Mouse (Mus musculus) midbrain, embryonic 13.5 days (tissue): ENCODE data around the gene Fam170b. TPM values are rescaled to one million over a fixed set of nuclear protein-coding genes. Genes with fewer than 3 reads are reported as not detected.

Experiments used
- ATAC-seq: fragments of 200-750 bp; cut with Nextera tagmentation; 2 replicates; pipeline ENCODE4 v1.8.0; 2017; ENCODE audit warnings: mild to moderate bottlenecking, moderate TSS enrichment, moderate library complexity
- H3K27ac ChIP-seq: fragments of 300-500 bp; sonication (generic); 2 replicates; pipeline ENCODE4 v1.5.1; 2015; ENCODE audit warnings: inconsistent platforms, mild to moderate bottlenecking, moderate library complexity
- H3K27me3 ChIP-seq: fragments of 300-500 bp; sonication (generic); 2 replicates; pipeline ENCODE4 v1.6.1; 2015; ENCODE audit warnings: mild to moderate bottlenecking, inconsistent platforms
- H3K36me3 ChIP-seq: fragments of 300-500 bp; sonication (generic); 2 replicates; pipeline ENCODE4 v1.6.1; 2015; ENCODE audit warnings: mild to moderate bottlenecking, inconsistent platforms
- H3K4me1 ChIP-seq: fragments of 300-500 bp; sonication (generic); replicated peaks from 2 replicates; pipeline ENCODE4 v1.6.1; 2015; ENCODE audit warnings: inconsistent platforms
- H3K4me2 ChIP-seq: fragments of 300-500 bp; sonication (generic); replicated peaks from 2 replicates; pipeline ENCODE4 v1.6.1; 2015; ENCODE audit warnings: moderate library complexity, mild to moderate bottlenecking, inconsistent platforms
- H3K4me3 ChIP-seq: fragments of 300-500 bp; sonication (generic); replicated peaks from 2 replicates; pipeline ENCODE4 v1.5.1; 2015; ENCODE audit warnings: mild to moderate bottlenecking, inconsistent platforms
- H3K9ac ChIP-seq: fragments of 300-500 bp; sonication (generic); replicated peaks from 2 replicates; pipeline ENCODE4 v1.6.1; 2015; ENCODE audit warnings: mild to moderate bottlenecking, inconsistent platforms
- H3K9me3 ChIP-seq: fragments of 300-500 bp; sonication (generic); 2 replicates; pipeline ENCODE4 v1.6.1; 2016; ENCODE audit warnings: mild to moderate bottlenecking, inconsistent platforms
- WGBS: fragments of 180-500 bp; shearing (Covaris S2); methylation state at CpG from one replicate; pipeline ENCODE4 v1.1.7; 2015; 5-methylcytosine and 5-hydroxymethylcytosine counted together
- polyA plus RNA-seq: library from polyadenylated mRNA; unstranded; fragments of >200 nt; fragmentation: Nextera tagmentation; extraction: Ambion mirVana; gene quantifications from 2 replicates; pipeline ENCODE4 v1.2.1, GENCODE M21; 2015

Fam170b gene
- polyA plus RNA-seq, 1 experiment from 2014 or later: not detected

GRCm38 (mm10) chr14:32835596-32835995 lies 1.8 kb downstream of the Fam170b start:
- no peak for ATAC-seq
- no peaks in the 10 kb centered on the region for H3K27me3 ChIP-seq
- no peaks in the 10 kb centered on the region for H3K36me3 ChIP-seq
- H3K9ac ChIP-seq: no peak overlapping the region
- H3K4me3 ChIP-seq: no peak overlapping the region
- no peaks in the 10 kb centered on the region for H3K4me1 ChIP-seq
- 92% methylated on average over 14 of the region's 14 CpGs for WGBS
- no peak overlapping the region for H3K27ac ChIP-seq
- no peak overlapping the region for H3K4me2 ChIP-seq
- 0 out of 2 replicates have a peak, but pooled peaks cover 5% of the 10 kb centered on the region for H3K9me3 ChIP-seq

DNA sequence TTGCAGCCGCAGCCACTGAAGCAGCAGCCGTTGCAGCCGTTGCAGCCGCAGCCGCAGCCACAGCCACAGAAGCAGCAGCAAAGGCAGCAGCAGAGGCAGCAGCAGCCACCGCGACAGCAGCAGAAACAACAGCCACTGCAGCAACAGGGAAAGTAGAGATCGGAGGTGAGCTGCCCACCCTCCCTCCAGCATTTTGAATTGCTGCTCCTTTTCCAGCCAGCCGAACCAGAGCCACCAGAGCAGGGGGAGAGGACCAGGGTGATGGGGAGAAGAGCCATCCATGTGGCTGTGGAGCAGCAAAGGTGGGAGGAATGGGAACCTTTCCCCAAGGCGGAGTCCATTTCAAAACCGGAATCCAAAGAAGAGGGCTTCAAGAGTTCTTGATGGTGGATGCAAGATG lies 2.4 kb downstream of the Fam170b start:
- 95% methylated on average over 11 of the region's 11 CpGs for WGBS
- Histone ChIP-seq H3K36me3 (no peaks in the 10 kb centered on the region), H3K9me3 (no peaks in the 10 kb centered on the region), H3K9ac (no peak overlapping the region), H3K27ac (no peak overlapping the region), H3K4me3 (no peak overlapping the region), H3K27me3 (no peaks in the 10 kb centered on the region), H3K4me1 (no peaks in the 10 kb centered on the region), H3K4me2 (no peak overlapping the region)
- no peak for ATAC-seq

GRCm38 (mm10) chr14:32842052-32842451 lies 8.3 kb downstream of the Fam170b start:
- H3K27me3 ChIP-seq: no peaks in the 10 kb centered on the region
- H3K4me3 ChIP-seq: no peak overlapping the region
- H3K9me3 ChIP-seq: no peaks in the 10 kb centered on the region
- no peak for ATAC-seq
- no peak overlapping the region for H3K9ac ChIP-seq
- H3K36me3 ChIP-seq: no peaks in the 10 kb centered on the region
- H3K4me1 ChIP-seq: no peaks in the 10 kb centered on the region
- no peak overlapping the region for H3K4me2 ChIP-seq
- H3K27ac ChIP-seq: no peak overlapping the region

DNA sequence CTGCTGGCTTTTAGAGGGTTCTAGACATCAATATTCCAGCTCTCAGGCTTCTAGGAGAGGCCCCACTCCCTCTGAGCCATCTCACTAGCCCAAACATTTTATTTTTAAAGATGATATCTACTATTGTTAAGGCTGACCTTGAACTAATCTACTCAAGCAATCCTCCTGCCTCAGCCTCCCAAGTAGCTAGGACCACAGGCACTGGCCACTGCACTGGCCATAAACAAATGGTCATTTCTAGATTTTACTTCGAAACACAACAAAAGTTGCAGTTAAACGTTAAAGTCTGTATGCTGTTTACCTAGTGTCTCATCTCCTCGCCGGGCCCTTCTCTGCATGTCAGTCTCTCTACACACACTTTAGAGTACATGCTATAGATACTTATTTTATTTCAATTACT lies 20.3 kb downstream of the Fam170b start:
- H3K4me3 ChIP-seq: no peak overlapping the region
- 93% methylated on average over 4 of the region's 4 CpGs for WGBS
- no peak overlapping the region for H3K9ac ChIP-seq
- H3K27me3 ChIP-seq: peaks cover 30% of the 10 kb centered on the region
- H3K4me2 ChIP-seq: no peak overlapping the region
- H3K27ac ChIP-seq: no peak overlapping the region
- no peaks in the 10 kb centered on the region for H3K36me3 ChIP-seq
- ATAC-seq: no peak
- H3K9me3 ChIP-seq: no peaks in the 10 kb centered on the region
- H3K4me1 ChIP-seq: peaks cover 8% of the 10 kb centered on the region; the same call in 1 of the 2 replicates

DNA sequence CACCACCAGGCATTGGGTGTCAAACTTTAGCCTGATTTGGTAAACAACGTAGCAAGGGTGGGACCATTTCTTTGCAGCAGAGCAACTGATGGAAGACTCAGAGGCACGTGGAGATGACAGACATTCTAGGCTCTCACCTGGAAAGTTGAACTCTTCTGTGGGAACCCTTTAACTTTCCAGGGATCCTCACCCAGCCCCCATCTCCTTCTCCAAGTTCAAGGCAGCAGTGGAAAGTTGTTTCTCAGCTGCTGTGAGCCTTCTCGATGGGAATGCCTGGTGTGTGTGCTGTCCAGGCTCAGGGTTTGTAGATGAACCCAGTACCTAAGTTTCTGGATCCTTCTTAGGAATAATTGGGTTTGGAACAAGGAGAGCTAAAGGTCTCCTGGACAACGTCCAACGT lies 22.5 kb downstream of the Fam170b start:
- Histone ChIP-seq H3K9ac (0 out of 2 replicates have a peak overlapping the region, but pooled peaks have one; percentile 68), H3K4me3 (peak overlapping the region; percentile 52), H3K27ac (no peak overlapping the region), H3K4me2 (peak overlapping the region; percentile 77), H3K4me1 (peaks cover 10% of the 10 kb centered on the region; the same call in 1 of the 2 replicates), H3K27me3 (peaks cover 31% of the 10 kb centered on the region), H3K9me3 (no peaks in the 10 kb centered on the region), H3K36me3 (no peaks in the 10 kb centered on the region)
- WGBS: 44% methylated on average over 5 of the region's 5 CpGs
- ATAC-seq: no peak

GRCm38 (mm10) chr14:32856681-32857328 lies 23.0 kb downstream of the Fam170b start, which contains the start of gene Vstm4:
TSS of gene Vstm4 (plus strand) at chr14:32856756.
- Histone ChIP-seq H3K27me3 (peaks cover 31% of the 10 kb centered on the region), H3K4me3 (peak within 1 kb of the TSS; percentile 52), H3K27ac (no peak within 1 kb of the TSS), H3K9ac (peak within 1 kb of the TSS; percentile 68), H3K4me2 (peak within 1 kb of the TSS; percentile 77), H3K9me3 (no peaks in the 10 kb centered on the region), H3K4me1 (peaks cover 11% of the 10 kb centered on the region; the same call in 1 of the 2 replicates), H3K36me3 (no peaks in the 10 kb centered on the region)
- under 1% methylated on average over 52 of the region's 68 CpGs for WGBS
- peak; percentile 85 for ATAC-seq

DNA sequence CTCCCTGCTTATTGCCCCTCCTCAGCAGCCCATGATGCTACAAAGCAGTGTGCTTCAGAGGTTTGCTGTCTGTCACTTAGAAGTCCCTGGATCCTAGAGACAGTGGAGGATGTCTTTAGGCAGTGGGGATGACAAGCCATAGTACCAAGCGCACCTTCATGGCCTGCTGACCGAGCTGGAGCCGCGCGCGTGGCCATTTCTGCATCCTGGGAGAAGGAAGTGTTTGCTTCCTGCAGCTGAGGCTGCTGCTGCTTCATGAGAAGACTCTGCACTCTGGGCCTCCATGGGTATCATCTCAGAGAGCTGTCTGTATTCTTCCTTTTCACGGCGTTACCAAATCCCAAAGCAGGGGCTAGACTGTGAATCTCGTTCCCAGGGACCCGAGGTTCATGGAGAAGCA lies 24.6 kb downstream of the Fam170b start:
- Histone ChIP-seq H3K4me2 (no peak overlapping the region), H3K4me3 (no peak overlapping the region), H3K36me3 (no peaks in the 10 kb centered on the region), H3K9ac (no peak overlapping the region), H3K27me3 (peaks cover 31% of the 10 kb centered on the region), H3K9me3 (no peaks in the 10 kb centered on the region), H3K4me1 (peaks cover 11% of the 10 kb centered on the region; the same call in 1 of the 2 replicates), H3K27ac (no peak overlapping the region)
- ATAC-seq: no peak
- WGBS: 92% methylated on average over 10 of the region's 10 CpGs

DNA sequence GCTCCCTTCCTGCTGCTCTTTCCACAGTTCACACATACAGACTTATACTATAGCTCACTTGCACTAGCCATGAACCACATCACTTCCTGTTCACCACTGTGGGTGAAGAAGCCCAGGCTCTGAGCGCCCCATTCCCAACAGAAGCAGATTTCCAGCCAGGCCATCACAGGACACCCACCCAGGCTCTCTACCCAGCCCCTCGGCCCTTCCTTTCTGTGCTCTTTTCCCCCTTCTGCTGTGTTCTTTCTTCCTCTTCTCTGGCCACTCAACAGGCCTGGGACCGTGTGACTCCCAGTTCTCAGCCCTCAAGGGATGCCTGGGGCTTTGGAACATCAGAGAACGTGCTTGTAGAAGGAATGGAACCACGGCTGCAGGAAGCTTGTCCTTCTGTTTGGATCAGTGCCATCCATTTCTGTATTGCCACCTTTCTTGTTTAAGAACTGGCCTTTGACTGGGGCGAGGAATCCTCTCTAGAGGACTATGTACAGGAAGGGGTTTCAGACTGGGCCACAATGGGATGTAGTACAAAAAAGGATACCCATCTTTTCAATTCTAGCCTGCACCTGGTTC lies 25.3 kb downstream of the Fam170b start:
- H3K4me1 ChIP-seq: peaks cover 11% of the 10 kb centered on the region; the same call in 1 of the 2 replicates
- H3K27ac ChIP-seq: no peak overlapping the region
- H3K4me2 ChIP-seq: no peak overlapping the region
- no peak overlapping the region for H3K9ac ChIP-seq
- no peak for ATAC-seq
- 81% methylated on average over 6 of the region's 6 CpGs for WGBS
- H3K27me3 ChIP-seq: peaks cover 31% of the 10 kb centered on the region
- no peak overlapping the region for H3K4me3 ChIP-seq
- no peaks in the 10 kb centered on the region for H3K9me3 ChIP-seq
- no peaks in the 10 kb centered on the region for H3K36me3 ChIP-seq

DNA sequence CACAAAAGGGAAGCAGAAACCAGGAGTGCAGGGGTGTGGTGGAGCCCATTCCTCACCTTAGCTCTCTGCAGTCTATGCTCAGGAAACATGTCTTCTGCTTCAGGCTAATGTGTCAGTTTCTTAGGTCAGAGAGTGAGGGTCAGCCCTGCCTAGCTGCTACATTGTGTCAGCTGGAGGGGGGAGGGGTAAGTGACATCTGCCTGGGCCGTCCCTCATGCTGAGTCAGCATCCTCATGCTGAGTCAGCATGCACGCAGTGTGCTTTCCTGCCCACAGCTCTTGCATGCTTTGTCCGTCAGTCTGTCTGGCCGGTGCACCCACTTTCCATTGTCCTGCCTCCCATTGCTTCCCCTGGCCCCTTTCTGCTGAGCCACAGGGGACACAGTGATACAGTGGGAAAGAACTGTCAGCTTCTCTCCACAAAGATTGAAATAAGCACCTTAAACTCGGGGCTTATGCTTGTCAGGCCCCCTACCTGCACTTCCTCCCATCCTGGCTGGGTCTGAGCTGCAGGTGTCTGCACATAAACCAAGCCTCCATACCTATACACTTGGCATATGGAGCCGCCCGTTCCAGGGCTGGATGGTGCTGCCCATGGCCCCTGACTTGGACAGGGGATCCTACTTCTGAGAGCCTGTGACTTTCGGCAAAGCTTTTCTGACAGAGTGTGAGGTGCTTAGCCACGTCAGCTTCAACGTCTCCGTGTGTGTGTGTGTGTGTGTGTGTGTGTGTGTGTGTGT lies 26.2 kb downstream of the Fam170b start:
- ATAC-seq: no peak
- 58% methylated on average over 11 of the region's 11 CpGs for WGBS

DNA sequence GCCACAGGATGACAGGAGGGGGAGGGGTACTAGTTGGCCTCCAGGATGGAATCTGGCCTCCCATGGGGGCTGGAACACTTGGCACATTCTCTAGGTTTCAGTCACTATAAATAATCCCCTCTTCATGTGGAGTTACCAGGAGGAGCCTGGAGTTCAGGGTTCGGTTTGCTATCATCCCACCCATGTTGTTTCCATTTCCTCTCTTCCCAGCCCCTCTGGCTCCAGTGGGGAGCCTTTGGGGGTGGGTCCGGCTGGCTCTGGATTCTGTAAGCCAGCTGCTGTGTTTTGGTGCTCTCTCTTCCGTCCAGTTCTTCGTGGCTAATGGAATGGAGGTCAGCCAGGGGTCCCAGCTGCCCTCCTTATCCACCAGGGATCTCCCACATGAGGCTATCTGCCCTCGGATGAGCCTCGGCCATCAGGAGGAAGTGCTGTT lies 27.4 kb downstream of the Fam170b start:
- H3K4me2 ChIP-seq: no peak overlapping the region
- H3K36me3 ChIP-seq: no peaks in the 10 kb centered on the region
- WGBS: 52% methylated on average over 6 of the region's 6 CpGs
- no peak overlapping the region for H3K9ac ChIP-seq
- H3K27me3 ChIP-seq: peaks cover 24% of the 10 kb centered on the region
- no peak overlapping the region for H3K27ac ChIP-seq
- H3K4me3 ChIP-seq: no peak overlapping the region
- peaks cover 11% of the 10 kb centered on the region; the same call in 1 of the 2 replicates for H3K4me1 ChIP-seq
- ATAC-seq: no peak
- H3K9me3 ChIP-seq: no peaks in the 10 kb centered on the region

More for the DNA sequence above, 26.2 kb downstream of the Fam170b start:
- Histone ChIP-seq H3K27me3 (peaks cover 31% of the 10 kb centered on the region), H3K9me3 (no peaks in the 10 kb centered on the region), H3K4me1 (peaks cover 11% of the 10 kb centered on the region; the same call in 1 of the 2 replicates), H3K36me3 (no peaks in the 10 kb centered on the region), H3K9ac (no peak overlapping the region), H3K4me2 (no peak overlapping the region), H3K4me3 (no peak overlapping the region), H3K27ac (no peak overlapping the region)

DNA sequence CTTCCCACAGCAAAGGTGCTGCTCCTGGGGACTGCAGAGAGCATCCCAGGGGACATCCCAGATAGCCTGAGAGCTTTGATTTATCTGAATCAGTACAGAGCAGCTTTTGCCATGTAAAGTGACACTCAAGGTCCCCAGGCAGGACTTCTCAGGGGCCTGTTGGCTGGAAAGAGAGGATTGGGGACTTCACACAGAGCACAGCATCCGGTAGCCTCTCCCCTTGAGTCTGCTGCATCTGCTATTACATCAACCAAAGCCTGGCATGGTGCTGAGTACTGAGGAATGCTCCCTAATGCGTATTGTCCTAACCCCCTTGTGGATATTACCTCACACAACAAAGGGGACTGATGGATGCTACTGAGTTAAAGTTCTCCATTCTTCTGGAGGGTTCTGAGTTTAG lies 27.9 kb downstream of the Fam170b start:
- H3K27me3 ChIP-seq: peaks cover 20% of the 10 kb centered on the region
- H3K4me2 ChIP-seq: no peak overlapping the region
- H3K9ac ChIP-seq: no peak overlapping the region
- no peak overlapping the region for H3K27ac ChIP-seq
- no peak for ATAC-seq
- H3K4me1 ChIP-seq: peaks cover 9% of the 10 kb centered on the region; the same call in 1 of the 2 replicates
- no peaks in the 10 kb centered on the region for H3K9me3 ChIP-seq
- WGBS: 50% methylated on average over 2 of the region's 2 CpGs
- H3K36me3 ChIP-seq: no peaks in the 10 kb centered on the region
- no peak overlapping the region for H3K4me3 ChIP-seq

GRCm38 (mm10) chr14:32865331-32865730 lies 31.6 kb downstream of the Fam170b start:
- H3K9ac ChIP-seq: no peak overlapping the region
- no peak for ATAC-seq
- H3K9me3 ChIP-seq: no peaks in the 10 kb centered on the region
- no peaks in the 10 kb centered on the region for H3K27me3 ChIP-seq
- H3K4me1 ChIP-seq: 0 out of 2 replicates have a peak, but pooled peaks cover 3% of the 10 kb centered on the region
- H3K4me2 ChIP-seq: no peak overlapping the region
- 82% methylated on average over 3 of the region's 3 CpGs for WGBS
- H3K4me3 ChIP-seq: no peak overlapping the region
- no peak overlapping the region for H3K27ac ChIP-seq
- no peaks in the 10 kb centered on the region for H3K36me3 ChIP-seq
